Mouse (Mus musculus) stomach, postnatal 0 days (tissue): ENCODE results near the gene Clrn2.

Experiments used
- CTCF ChIP-seq: IDR thresholded peaks from 2 replicates; pipeline ENCODE4 v1.5.1; 2016; ENCODE audit warnings: antibody characterized with exemption, low read depth, mild to moderate bottlenecking, moderate library complexity
- EP300 ChIP-seq: optimal IDR thresholded peaks from 2 replicates; pipeline ENCODE3; 2016; ENCODE audit warnings: antibody characterized with exemption

- TF ChIP-seq CTCF (no peak), EP300 (no peak)
These were observed 42.5 kb downstream of the Clrn2 start for GRCm38 (mm10) chr5:45496042-45496441.
